Mouse (Mus musculus) midbrain, embryonic 12.5 days (tissue): ENCODE data around the gene Slc16a1. TPM values are rescaled to one million over a fixed set of nuclear protein-coding genes. Genes with fewer than 3 reads are reported as not detected.

ENCODE experiments used
- ATAC-seq: fragments of 200-750 bp; cut with Nextera tagmentation; 2 replicates; pipeline ENCODE4 v1.8.0; 2017; ENCODE audit warnings: low read depth, moderate TSS enrichment, moderate library complexity; ENCODE audit not compliant: low FRiP score
- H3K27ac ChIP-seq: fragments of 300-500 bp; sonication (generic); replicated peaks from 2 replicates; pipeline ENCODE4 v1.5.1; 2016; ENCODE audit warnings: mild to moderate bottlenecking
- H3K27me3 ChIP-seq: fragments of 300-500 bp; sonication (generic); 2 replicates; pipeline ENCODE4 v1.6.1; 2016; ENCODE audit warnings: mild to moderate bottlenecking
- H3K36me3 ChIP-seq: fragments of 300-500 bp; sonication (generic); 2 replicates; pipeline ENCODE4 v1.6.1; 2016
- H3K4me1 ChIP-seq: fragments of 300-500 bp; sonication (generic); 2 replicates; pipeline ENCODE4 v1.6.1; 2016
- H3K4me2 ChIP-seq: fragments of 300-500 bp; sonication (generic); replicated peaks from 2 replicates; pipeline ENCODE4 v1.6.1; 2016; ENCODE audit warnings: mild to moderate bottlenecking, moderate library complexity
- H3K4me3 ChIP-seq: fragments of 300-500 bp; sonication (generic); 2 replicates; pipeline ENCODE4 v1.5.1; 2016; ENCODE audit warnings: mild to moderate bottlenecking
- H3K9ac ChIP-seq: fragments of 300-500 bp; sonication (generic); replicated peaks from 2 replicates; pipeline ENCODE4 v1.6.1; 2016; ENCODE audit warnings: mild to moderate bottlenecking, moderate library complexity
- H3K9me3 ChIP-seq: fragments of 300-500 bp; sonication (generic); 2 replicates; pipeline ENCODE4 v1.6.1; 2016; ENCODE audit warnings: mild to moderate bottlenecking
- WGBS: fragments of 180-500 bp; shearing (Covaris S2); methylation state at CpG from one replicate; pipeline ENCODE4 v1.1.7; 2016; 5-methylcytosine and 5-hydroxymethylcytosine counted together
- polyA plus RNA-seq: library from polyadenylated mRNA; unstranded; fragments of >200 nt; fragmentation: Nextera tagmentation; extraction: Ambion mirVana; gene quantifications from 2 replicates; pipeline ENCODE4 v1.2.1, GENCODE M21; 2016

Gene Slc16a1
- polyA plus RNA-seq: 21.4 and 23.6 TPM in 2 replicates

DNA sequence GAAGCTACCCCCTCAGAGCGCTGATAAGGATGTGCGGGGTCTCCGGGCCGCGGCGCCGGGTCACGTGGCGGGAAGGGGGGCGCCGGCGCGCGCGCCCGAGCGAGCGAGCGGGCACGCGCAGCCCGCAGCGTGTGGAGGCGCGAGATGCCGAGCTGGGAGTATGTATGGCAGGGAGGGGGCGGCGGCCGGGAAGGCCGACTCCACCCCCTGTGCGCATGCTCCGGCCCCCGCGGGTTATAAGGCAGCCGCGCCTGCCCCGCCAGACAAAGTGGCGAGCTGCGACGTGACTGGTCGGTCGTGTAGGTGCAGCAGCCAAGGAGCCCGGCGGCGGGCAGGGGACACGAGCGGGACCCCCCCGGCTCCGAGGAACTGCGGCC, at the start of gene Slc16a1:
Gene Slc16a1, plus strand, starts transcription at position 266 of the 377 bp plus-strand sequence.
- peak; percentile 97 for ATAC-seq
- no peaks in the 10 kb centered on the region for H3K36me3 ChIP-seq
- peak within 1 kb of the TSS; percentile 52; the same call in 1 of the 2 replicates for H3K27ac ChIP-seq
- H3K9ac ChIP-seq: peak within 1 kb of the TSS; percentile 83
- H3K4me1 ChIP-seq: peaks cover 11% of the 10 kb centered on the region
- under 1% methylated on average over 49 of the region's 50 CpGs for WGBS
- H3K4me2 ChIP-seq: peak within 1 kb of the TSS; percentile 94
- peaks cover 8% of the 10 kb centered on the region for H3K27me3 ChIP-seq
- peak within 1 kb of the TSS; percentile 82 for H3K4me3 ChIP-seq
- no peaks in the 10 kb centered on the region for H3K9me3 ChIP-seq

DNA sequence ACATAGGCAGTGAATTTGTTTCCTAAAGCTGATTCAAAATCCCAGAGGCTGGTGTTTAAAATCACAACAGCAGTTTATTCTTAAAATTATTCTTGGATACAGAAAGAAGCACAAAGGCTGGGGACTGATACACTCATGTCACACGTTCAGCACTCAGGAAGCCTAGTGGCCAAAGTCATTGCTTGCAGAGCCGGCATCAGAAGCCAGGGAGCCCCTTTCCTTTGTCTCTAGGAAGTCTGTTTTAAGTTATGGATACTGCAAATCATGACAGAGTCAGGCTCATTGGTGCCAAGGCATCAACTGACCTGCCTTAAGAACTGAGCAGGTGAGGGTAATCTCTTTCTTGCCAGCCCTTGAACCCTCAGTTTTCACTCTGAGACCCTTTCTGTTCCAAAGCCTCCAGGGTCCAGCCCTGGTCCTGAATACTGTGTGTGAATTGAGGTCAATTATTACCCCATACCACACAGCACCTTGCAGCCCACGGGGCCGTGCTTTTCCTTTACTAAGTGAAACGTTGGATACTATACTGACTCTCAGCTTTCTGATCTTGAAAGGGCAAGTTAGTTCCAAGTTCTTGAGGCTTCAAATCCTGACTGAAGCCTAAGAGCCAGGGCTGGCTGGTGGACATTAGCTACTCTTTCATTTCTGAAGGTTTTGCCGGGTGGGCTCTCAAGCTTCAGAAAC, 41.9 kb upstream of the Slc16a1 start:
- no peak for ATAC-seq
- Histone ChIP-seq H3K4me2 (no peak overlapping the region), H3K9ac (no peak overlapping the region), H3K4me1 (no peaks in the 10 kb centered on the region), H3K36me3 (no peaks in the 10 kb centered on the region), H3K27me3 (no peaks in the 10 kb centered on the region), H3K9me3 (no peaks in the 10 kb centered on the region), H3K27ac (no peak overlapping the region), H3K4me3 (no peak overlapping the region)
- WGBS: 79% methylated on average over 6 of the region's 6 CpGs

DNA sequence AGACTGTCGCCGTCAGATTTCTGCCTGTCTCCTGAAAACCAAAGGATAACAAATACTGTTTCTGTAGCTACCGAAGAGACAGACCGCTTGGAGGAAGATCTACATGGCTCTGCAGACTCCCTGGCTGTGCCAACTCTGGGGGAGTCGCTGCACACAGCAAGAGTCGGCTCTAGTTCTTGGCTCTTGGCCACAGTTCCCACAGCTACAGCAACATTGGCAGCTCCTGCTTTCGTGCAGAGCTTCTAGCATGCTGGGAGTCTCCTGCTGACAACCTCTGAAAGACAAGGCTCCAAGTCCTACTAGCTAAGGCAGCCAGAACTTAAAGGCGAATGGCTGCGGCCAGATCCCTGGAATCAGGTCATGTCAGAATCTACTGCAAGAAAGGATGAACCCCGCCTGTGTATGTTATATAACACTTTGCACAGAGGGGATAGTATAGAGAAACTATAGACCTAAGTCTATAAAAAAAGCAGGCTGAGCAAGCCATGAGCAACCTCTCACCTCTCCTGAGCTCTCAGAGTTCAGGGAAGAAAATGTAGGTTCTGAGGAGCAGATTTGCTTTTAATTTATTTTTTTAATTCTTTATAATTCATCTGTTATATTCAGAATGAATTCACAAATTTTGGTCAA, 41.2 kb upstream of the Slc16a1 start:
- Histone ChIP-seq H3K9me3 (no peaks in the 10 kb centered on the region), H3K9ac (no peak overlapping the region), H3K4me1 (no peaks in the 10 kb centered on the region), H3K4me3 (no peak overlapping the region), H3K4me2 (no peak overlapping the region), H3K27ac (no peak overlapping the region), H3K27me3 (no peaks in the 10 kb centered on the region), H3K36me3 (no peaks in the 10 kb centered on the region)
- no peak for ATAC-seq
- 75% methylated on average over 10 of the region's 10 CpGs for WGBS

DNA sequence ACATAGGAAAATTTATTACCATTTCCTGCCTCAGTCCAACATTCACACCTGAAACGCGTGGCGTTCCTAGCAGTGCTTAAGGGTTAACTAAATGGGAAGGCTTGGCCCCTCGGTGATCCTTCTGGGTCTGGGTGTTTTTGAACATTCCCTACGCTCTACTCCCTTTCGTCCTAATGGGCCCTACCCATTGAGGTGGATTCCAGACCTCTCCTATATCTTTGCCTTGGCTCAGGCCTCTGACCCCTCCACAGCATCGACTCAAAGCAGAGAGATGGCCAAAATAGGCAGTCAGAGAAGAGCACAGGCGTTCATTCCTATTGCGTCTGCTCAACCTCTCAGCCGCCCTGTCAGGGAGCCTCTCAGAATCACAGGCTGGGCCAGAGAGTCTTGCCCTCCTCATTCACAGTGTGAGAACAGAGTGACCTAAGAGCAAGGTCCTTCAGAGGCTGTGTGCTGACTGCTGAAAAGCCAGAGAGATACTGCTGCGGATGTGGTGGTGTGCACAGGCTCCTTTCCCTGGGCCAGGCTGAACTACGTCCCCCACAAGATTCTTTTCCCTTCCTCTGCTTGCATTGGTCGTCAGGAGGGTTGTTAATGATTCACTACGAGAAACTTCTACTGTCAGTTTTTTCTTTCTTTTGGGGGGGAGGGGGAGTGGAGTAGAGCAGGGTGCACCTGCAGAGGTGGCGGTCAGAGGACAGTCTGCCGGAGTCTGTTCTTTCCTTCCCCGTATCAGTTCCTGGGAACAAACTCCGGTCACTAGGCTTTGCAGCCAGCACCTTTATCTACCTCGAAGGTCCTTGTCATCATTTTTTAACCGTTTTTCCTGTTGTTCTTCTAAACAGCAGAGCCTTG, 38.9 kb upstream of the Slc16a1 start:
- WGBS: 86% methylated on average over 20 of the region's 20 CpGs
- no peak overlapping the region for H3K27ac ChIP-seq
- no peaks in the 10 kb centered on the region for H3K4me1 ChIP-seq
- H3K9me3 ChIP-seq: no peaks in the 10 kb centered on the region
- no peak overlapping the region for H3K4me2 ChIP-seq
- no peak overlapping the region for H3K4me3 ChIP-seq
- no peak overlapping the region for H3K9ac ChIP-seq
- H3K27me3 ChIP-seq: no peaks in the 10 kb centered on the region
- ATAC-seq: no peak
- no peaks in the 10 kb centered on the region for H3K36me3 ChIP-seq

DNA sequence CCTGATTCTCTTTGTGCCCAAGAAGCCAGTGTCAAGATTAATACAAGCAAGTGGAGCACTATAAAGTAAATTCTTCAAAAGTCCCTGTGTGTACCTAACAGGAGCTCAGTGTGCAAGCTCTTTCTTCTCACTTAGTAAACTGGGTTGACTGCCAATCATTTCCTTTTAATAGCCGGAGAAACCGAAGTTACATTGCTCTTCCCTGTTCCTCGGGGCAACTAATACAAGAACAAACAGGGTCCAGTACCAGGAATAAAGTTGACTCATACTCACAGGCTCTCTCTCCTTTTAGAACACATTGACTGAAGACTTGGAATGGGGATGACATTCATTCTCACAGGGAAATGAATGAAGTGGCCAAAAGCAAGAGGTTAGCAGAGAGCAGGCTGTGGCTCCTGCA, 37.8 kb upstream of the Slc16a1 start:
- H3K4me2 ChIP-seq: no peak overlapping the region
- H3K27ac ChIP-seq: no peak overlapping the region
- H3K9ac ChIP-seq: no peak overlapping the region
- H3K9me3 ChIP-seq: no peaks in the 10 kb centered on the region
- 85% methylated on average over 3 of the region's 3 CpGs for WGBS
- H3K4me1 ChIP-seq: no peaks in the 10 kb centered on the region
- H3K36me3 ChIP-seq: no peaks in the 10 kb centered on the region
- no peak overlapping the region for H3K4me3 ChIP-seq
- ATAC-seq: no peak
- H3K27me3 ChIP-seq: no peaks in the 10 kb centered on the region

DNA sequence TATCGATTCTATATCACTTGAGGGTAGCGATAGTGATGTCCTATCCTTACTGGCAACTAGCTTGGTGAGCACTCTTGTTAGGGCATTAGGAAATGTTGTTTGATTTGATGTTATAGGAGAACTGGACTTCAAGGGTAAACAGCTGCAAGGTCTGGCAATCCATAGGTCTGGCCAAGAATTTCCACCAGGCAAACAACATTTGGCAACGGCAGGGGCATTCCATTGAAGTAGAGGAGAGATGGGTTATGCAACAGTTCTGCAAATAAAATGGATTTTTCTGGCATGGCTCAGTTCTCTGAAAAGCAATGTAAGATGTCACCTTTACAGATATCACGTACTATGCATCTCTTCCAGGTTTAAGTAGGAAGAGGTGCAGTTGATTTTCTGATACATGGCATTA, 36.8 kb upstream of the Slc16a1 start:
- H3K4me2 ChIP-seq: no peak overlapping the region
- no peaks in the 10 kb centered on the region for H3K36me3 ChIP-seq
- WGBS: 91% methylated on average over 4 of the region's 4 CpGs
- no peak overlapping the region for H3K27ac ChIP-seq
- H3K9me3 ChIP-seq: no peaks in the 10 kb centered on the region
- H3K4me1 ChIP-seq: no peaks in the 10 kb centered on the region
- H3K4me3 ChIP-seq: no peak overlapping the region
- no peak overlapping the region for H3K9ac ChIP-seq
- no peak for ATAC-seq
- no peaks in the 10 kb centered on the region for H3K27me3 ChIP-seq

DNA sequence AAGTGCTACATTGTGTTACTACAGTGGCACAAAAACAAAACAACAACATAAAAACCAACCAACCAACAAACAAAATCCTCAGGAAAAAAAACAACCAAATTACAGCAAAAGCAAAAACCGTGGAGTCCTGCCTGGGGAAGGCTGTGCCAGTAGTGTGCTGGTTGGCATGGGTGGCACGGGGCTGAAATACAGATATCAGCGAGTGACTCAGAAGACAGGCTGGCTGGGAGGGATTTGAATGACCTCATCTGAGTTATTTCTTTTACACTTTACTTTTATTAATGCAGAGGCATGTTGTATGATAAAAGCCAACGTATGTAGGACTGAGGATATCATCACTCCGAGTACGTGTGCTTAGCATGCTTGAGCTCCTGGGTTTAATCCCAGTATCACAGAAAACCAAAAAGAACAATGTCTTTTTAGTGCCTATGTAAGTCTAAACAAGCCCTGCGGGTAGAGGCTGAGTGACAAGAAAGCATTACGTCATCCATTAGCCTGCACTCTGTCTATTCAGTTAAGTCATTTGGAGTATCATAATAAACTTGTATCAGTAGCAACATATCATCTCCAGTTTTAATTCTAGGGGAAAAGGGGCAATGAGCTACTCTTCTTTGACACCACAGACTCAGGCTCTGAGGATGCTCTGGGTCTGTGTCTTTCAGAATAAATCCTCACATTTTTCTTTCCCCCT, 28.6 kb upstream of the Slc16a1 start:
- WGBS: 85% methylated on average over 8 of the region's 8 CpGs
- no peaks in the 10 kb centered on the region for H3K27me3 ChIP-seq
- H3K9ac ChIP-seq: no peak overlapping the region
- no peaks in the 10 kb centered on the region for H3K9me3 ChIP-seq
- H3K4me1 ChIP-seq: no peaks in the 10 kb centered on the region
- H3K27ac ChIP-seq: no peak overlapping the region
- H3K36me3 ChIP-seq: no peaks in the 10 kb centered on the region
- H3K4me3 ChIP-seq: no peak overlapping the region
- no peak for ATAC-seq
- H3K4me2 ChIP-seq: no peak overlapping the region

DNA sequence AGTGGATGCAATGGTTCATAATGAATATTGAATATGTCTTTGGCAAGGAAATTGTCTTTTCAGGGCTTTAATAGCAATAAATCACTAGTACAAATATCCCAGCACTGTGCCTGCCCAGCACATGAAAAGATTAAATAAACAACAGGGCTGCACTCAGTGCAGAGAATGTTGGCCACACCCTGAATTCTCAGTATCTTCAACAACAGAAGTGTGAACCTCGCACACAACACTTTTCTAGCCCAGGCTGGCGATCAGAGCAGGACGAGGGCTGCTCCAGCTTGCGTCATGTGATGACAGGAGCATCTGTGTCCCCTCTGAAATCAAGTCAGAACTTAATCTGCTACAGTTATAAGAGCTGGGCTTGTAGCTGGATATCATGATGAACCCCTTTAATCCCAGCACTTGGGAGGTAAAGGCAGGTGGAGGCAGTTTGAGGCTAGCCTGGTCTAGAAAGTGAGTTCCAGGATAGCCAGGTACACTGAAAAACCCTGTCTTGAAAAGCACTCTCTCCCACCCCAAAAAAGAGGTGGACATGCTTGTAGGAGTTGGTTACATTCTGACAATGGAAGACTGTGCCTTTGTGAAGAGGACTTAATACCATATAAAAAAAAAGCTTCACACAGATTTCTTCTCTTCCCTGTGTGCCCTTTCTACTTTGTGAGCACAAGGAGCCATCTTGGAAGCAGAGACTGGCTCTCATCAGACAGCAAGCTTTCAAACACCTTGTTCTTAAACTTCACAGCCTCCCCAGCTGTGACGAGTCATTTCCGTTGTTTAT, 27.8 kb upstream of the Slc16a1 start:
- 80% methylated on average over 6 of the region's 6 CpGs for WGBS
- Histone ChIP-seq H3K9ac (no peak overlapping the region), H3K4me2 (no peak overlapping the region), H3K4me1 (no peaks in the 10 kb centered on the region), H3K9me3 (no peaks in the 10 kb centered on the region), H3K36me3 (no peaks in the 10 kb centered on the region), H3K27me3 (no peaks in the 10 kb centered on the region), H3K27ac (no peak overlapping the region), H3K4me3 (no peak overlapping the region)
- no peak for ATAC-seq

DNA sequence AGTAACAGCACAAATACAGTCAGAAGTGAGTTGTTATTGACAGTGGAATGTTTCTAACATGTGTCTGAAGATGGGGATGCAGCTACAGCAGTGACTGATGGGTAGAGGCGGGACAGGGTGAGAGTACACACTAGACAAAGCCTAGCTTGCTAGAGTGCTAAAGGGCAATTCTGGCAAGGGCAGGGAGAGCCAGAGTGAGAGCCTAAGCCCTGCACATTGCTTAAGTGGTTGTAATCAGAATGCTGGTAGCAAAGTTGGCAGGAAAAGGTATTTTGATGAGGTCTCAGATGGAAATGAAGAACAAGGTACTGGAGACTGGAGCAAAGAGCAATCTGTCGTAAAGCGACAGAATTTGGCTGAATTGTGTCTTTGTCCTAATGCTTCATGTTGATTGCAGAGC, 26.5 kb upstream of the Slc16a1 start:
- 94% methylated on average over 3 of the region's 3 CpGs for WGBS

DNA sequence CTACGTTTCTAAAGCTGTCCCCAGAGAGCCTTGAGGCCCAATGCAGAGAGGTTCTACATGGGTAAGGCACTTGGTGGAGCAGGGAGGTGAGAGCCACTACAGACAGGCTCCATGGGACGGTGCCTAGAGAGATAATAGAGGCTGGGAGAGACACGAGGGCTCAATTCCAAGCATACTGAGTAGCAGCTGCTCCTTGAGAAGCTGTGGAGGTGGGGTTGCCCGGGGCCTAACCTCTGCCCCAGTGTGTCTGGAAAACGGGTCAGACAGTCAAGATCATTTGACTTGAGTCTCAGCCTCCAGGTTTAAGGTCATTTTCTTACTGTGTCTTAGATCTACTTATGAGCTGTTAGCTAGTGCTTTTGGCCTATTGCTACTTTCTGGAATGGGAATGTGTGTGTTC, 25.4 kb upstream of the Slc16a1 start:
- WGBS: 73% methylated on average over 5 of the region's 5 CpGs
- H3K27me3 ChIP-seq: no peaks in the 10 kb centered on the region

More for the DNA sequence above, 26.5 kb upstream of the Slc16a1 start:
- Histone ChIP-seq H3K27ac (no peak overlapping the region), H3K9ac (no peak overlapping the region), H3K36me3 (no peaks in the 10 kb centered on the region), H3K9me3 (no peaks in the 10 kb centered on the region), H3K4me1 (no peaks in the 10 kb centered on the region), H3K27me3 (no peaks in the 10 kb centered on the region), H3K4me2 (no peak overlapping the region), H3K4me3 (no peak overlapping the region)
- ATAC-seq: no peak

DNA sequence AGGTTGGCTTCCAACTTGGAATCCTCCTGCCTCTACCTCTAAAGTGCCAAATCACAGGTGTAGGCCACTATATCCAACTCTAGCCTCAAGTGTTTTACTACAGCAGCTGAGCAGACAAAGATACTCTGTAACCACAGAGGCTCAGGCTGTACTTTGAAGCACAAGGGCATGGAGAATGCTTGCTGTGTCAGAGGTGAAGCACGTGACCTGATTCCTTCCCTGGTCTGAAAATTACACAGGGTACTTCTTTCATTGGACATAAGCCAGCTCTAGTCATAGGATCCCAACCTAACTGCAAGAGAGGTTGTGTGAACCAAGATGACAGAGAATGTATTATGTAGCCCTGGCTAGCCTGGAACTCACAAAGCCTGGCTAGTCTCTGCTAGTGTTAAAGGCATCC, 24.4 kb upstream of the Slc16a1 start:
- H3K4me3 ChIP-seq: no peak overlapping the region

More for the DNA sequence above, 25.4 kb upstream of the Slc16a1 start:
- Histone ChIP-seq H3K9ac (no peak overlapping the region), H3K4me3 (no peak overlapping the region), H3K27ac (no peak overlapping the region), H3K9me3 (no peaks in the 10 kb centered on the region), H3K4me2 (no peak overlapping the region), H3K36me3 (no peaks in the 10 kb centered on the region), H3K4me1 (no peaks in the 10 kb centered on the region)
- no peak for ATAC-seq

More for the DNA sequence above, 24.4 kb upstream of the Slc16a1 start:
- ATAC-seq: no peak
- no peak overlapping the region for H3K27ac ChIP-seq
- H3K9ac ChIP-seq: no peak overlapping the region
- H3K4me1 ChIP-seq: no peaks in the 10 kb centered on the region
- no peaks in the 10 kb centered on the region for H3K27me3 ChIP-seq
- no peaks in the 10 kb centered on the region for H3K9me3 ChIP-seq
- H3K36me3 ChIP-seq: no peaks in the 10 kb centered on the region
- H3K4me2 ChIP-seq: no peak overlapping the region
- WGBS: 84% methylated on average over 1 of the region's 1 CpGs
